Mouse (Mus musculus) adrenal gland, adult (tissue): ENCODE measurements at regions not wholly inside any gene's neighbourhood (a gene's known extent, or its start where the extent isn't known, plus 50 kb on each side); places are given as distances from the start of the nearest gene placed in this dataset.
"Not testable (repeated sequence)": the region's sequence is repeated elsewhere in the genome, so short reads cannot be mapped to it uniquely, and the experiment has no call there.

ENCODE experiments used
- DNase-seq, 2 experiments: peaks; one replicate each; pipeline ENCODE4 v3.0.0; 2022 to 2023; ENCODE audit warnings: low spot score in 1 of 2; ENCODE audit not compliant: inconsistent age in 2 of 2

DNA sequence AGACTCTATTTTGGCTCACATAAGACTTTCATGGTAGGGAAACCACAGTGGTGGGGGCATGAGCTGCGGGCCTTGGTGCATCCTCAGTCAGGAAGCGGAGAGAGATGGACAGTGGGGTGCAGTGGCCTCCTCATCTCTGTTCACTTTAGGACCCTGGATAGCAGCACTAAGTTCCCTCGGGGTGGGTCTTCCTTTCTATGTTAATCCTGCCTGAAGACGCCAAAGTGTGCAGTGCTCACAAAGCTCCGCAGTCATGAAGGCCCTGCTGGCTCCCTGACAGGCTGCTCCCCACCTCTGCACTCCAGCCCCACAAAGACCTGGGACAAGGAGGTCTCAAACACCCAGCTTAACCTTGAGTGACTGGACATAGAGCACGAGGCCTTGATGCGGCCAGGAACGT lies 56.8 kb downstream of the Sox1 start:
- no peak for DNase-seq

GRCm38 (mm10) chr8:12455376-12455775 lies 60.3 kb downstream of the Sox1 start:
- not testable (repeated sequence) for DNase-seq

DNA sequence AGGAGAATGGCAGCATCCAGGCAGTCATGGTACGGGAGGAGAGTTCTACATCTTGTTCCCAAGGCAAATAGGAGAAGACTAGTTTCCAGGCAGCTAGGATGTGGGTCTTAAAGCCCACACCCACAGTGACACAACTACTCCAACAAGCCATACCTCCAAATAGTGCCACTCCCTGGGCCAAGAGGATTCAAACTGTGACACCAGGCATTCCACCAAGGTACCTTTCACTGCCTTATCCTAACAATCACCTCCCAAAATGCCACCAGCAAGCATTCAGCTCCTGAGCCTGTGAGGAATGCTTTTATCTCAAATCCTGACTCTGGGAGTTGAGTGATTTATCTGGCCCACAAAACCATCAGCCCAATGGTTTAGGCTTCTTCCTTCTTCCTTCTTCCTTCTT lies 61.2 kb downstream of the Sox1 start:
- no peak for DNase-seq

GRCm38 (mm10) chr8:12457015-12457414 lies 61.9 kb downstream of the Sox1 start:
- DNase-seq = no peak

- no peak for DNase-seq
Measured at GRCm38 (mm10) chr8:12466845-12467244, 71.8 kb downstream of the Sox1 start.

DNA sequence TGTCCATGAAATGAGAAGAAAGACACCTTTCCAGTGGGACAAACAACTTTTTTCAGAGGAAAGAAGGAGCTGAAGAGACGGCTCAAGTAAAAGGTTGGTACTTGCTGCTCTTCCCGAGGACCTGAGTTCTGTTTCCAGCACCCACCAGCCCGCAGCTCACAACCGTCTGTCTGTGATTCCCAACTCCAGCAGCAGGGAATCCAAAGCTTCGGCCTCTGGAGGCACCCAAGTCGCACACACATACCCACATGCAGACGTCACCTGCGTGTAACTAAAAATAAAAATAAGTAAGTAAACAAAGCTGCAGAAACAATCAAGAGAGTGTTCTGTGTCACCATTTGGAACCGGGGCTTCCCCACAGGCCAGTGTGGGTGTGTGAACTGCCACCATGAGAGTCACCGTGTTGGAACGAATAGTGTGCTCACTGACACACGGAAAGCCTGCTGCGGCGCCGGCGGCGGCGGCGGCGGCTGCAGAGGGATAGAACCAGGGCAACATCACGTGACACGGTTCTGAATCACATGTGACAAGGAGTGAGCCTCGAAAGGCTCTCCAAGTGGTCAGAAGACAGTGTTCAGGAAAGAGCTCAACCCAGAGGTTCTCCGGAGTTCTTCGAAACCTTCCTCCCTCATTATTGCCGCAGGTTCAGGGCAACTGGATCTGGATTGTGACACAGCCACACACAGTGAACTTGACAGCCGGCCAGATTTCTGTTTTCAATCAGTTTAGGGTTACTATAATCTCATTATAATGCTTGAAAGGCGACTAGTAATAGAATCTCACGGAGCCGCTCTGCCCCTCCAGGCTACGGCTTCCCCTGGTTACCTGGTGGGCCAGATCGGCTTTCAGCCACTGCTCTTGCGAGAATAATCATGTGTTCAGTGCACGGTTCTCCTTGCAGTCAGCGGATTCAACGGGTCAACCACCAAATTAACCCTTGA lies 72.6 kb downstream of the Sox1 start:
- peak in 1 of 2 experiments; percentile 32 for DNase-seq

DNA sequence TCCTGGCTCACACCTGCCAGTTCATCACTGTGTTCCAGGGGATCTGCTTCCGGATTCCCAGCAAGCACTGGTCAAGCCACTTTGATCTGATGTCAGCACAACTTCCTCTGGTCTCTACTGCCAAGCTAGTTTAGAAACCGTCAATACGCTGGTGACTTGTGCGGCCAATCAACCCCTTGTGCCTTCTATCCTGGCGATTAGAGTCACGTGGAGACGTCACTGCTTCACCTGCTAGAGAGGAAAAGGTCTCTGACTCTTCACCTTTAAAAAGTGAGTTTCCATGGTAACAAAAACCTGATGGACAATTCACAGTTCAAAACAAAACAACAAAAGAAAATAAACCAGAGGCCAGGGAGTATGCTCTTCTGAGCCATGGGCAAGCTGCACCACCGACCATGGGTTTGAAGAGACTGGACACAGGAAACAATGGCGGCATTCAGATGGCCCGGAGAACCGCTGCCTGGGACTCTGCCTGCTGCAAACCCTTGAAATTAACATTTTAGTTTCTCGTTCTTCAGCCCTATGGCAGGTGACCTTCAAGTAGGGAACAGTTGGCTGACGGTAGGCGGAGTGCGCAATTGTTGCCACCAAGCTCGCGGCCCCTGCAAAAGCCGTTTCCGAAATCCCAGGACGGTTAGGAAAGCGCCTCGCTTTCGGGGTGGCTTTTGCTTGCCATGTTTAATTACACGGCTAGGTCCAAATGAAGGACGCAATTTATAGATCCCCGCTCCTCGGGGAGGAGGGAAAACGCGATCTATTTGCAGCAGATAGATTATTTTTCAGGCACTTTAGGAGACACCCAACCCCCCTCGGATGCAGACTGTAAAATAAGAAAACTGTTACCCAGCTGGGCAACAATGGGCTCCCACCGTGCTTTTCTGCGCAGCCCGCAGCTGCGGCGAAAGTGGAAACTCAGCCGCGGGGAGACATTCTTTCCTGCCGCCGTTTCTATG lies 82.6 kb downstream of the Sox1 start:
- peak; percentile 25 to 60 for DNase-seq

GRCm38 (mm10) chr8:12481918-12482317 lies 86.8 kb downstream of the Sox1 start:
- no peak for DNase-seq

DNA sequence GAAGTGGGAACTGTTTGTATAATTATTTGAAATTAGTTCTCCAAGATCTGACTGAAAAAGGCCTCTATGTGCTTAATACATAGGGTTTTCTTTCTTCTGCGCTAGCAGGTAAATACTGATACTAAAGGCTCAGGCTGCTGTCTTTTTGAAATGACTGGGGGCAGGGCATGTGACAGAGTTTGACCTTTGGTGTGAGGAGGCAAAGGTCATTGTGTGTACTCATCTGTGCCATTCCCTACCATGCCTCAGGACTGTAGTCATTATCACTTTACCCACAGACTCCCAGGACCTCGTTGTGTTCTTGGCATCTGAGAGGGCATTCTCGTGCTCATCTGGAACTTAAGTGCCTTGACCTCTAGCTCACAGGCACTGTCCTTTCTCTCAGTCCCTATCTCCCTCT lies 88.5 kb downstream of the Sox1 start:
- no peak for DNase-seq

DNA sequence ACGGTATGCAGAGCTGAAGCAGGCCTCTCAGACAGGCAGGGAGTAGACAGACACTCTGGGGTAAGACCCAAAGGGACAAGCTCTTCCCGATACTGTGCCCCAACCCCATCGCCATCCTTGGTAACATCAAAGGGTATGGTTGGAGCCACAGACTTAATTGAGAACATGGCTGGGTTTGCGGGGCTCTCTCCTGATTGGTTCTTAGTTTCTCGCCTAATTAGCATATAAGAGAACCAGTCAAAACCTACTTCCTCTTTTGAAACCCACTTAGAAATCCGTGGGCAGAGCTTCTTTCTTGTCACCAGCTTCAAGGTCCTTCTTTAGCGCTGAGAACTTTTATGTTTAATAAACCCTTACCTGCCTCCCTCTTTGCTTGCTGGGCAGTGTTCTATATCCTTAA lies 87.5 kb upstream of the Spaca7 start:
- DNase-seq = no peak

DNA sequence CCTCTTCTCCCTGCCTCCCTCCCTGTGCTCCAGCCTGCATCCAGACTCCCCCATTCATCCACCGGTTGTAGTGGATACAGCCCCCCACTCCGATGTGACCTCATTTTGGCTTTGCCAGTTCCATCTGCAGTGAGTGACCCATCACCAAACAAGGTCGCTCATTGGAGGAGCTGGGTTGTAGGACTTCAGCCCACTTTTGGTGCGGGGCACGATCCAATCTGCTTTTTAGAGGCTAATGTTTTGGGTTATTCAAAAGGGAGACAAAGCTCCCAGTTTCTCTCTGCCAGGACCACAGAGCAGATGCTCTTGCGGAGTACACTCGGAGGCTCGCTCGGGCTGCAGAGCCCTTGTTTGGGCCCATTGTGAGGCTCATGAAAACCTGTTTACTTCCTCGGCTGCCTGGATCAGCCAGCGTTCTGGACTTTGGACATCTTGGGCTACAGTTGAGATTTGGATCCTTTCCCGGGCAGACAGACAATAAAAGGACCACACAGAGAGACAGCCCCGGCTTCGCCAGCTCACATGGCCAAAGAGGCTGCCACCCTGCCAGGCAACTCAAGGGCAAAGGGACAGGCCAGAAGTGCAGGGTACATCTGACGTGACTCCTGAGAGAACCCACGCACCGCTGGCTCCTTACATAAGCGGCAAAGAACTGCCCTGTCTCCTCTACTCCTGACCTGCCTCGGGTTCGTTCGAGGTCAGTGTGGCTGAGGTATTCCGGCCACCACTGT lies 86.3 kb upstream of the Spaca7 start:
- peak in 1 of 2 experiments; percentile 31 for DNase-seq

- no peak for DNase-seq
Measured at GRCm38 (mm10) chr8:12487201-12487600, 85.6 kb upstream of the Spaca7 start.

DNA sequence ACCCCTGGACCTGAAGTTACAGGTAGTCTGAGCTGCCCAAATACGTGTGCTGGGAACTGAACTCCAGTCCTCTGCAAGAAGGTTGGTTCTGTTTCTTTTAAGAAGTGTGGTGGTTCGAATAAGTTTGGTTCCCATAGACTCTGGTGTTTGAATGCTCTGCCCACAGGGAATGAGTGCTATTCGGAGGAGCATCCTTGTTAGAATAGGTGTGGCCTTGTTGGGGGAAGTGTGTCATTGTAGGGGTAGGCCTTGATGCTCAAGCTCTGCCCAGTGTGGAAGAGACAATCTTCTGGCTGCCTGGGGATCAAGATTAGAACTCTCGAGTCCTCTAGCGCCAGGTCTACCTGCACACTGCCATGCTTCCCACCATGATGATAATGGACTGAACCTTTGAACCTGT lies 83.6 kb upstream of the Spaca7 start:
- DNase-seq = no peak

GRCm38 (mm10) chr8:12491472-12491871 lies 81.4 kb upstream of the Spaca7 start:
- no peak for DNase-seq

- no peak for DNase-seq
Measured at GRCm38 (mm10) chr8:12492461-12492860, 80.4 kb upstream of the Spaca7 start.

GRCm38 (mm10) chr8:12494559-12494958 lies 78.3 kb upstream of the Spaca7 start:
- no peak for DNase-seq

DNA sequence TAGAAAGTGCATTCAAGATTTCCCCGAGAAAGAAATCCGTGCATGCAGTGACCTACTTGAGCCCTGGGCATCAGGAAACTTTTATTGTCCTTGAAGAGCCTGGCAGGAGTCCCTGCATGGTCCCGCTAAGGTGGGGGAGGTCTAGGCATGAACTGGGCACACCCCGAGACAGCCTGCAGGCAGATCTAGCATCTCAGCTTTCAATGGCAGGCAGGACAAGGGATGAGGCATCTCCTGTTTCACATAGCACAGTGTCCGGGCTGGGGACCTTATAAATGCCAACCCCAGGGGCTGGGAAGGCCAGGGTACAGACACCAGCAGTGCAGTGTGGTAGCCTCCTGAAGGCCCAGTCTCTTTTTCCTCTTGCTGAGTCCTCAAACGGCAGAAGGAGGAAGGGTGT lies 75.4 kb upstream of the Spaca7 start:
- no peak for DNase-seq

GRCm38 (mm10) chr8:12499658-12500057 lies 73.2 kb upstream of the Spaca7 start:
- DNase-seq = no peak

GRCm38 (mm10) chr8:12500291-12500690 lies 72.5 kb upstream of the Spaca7 start:
- DNase-seq = no peak

GRCm38 (mm10) chr8:12501824-12502223 lies 71.0 kb upstream of the Spaca7 start:
- no peak for DNase-seq

GRCm38 (mm10) chr8:12502321-12502775 lies 70.5 kb upstream of the Spaca7 start:
- DNase-seq = peak in 1 of 2 experiments; percentile 28
